Mouse (Mus musculus): ENCODE results near the gene Bicc1. TPM values are rescaled to one million over a fixed set of nuclear protein-coding genes. Genes with fewer than 3 reads are reported as not detected.
A peak's percentile ranks its signal among the peaks of the same experiment; 100 is the strongest.

Bicc1 gene
- polyA plus RNA-seq, 1 experiment from 2014 or later, result 4.9 TPM

GRCm38 (mm10) chr10:70945076-70945475, 214.4 kb downstream of the Bicc1 start:
- H3K4me2 ChIP-seq (ENCODE audit: low read length), result no peak overlapping the region
- no peaks in the 10 kb centered on the region for H3K36me3 ChIP-seq (ENCODE audit: control insufficient read depth, insufficient read depth, low read length)
- WGBS, result 68% methylated on average over 12 of the region's 12 CpGs
- H3K9ac ChIP-seq (ENCODE audit: low read depth, low read length), result no peak overlapping the region
- H3K27me3 ChIP-seq (replicated peaks; ENCODE audit: control insufficient read depth, insufficient read depth, low read length), result no peaks in the 10 kb centered on the region
- no peak for ATAC-seq
- H3K9me3 ChIP-seq (ENCODE audit: control insufficient read depth, low read length), result no peaks in the 10 kb centered on the region
- H3K4me1 ChIP-seq (ENCODE audit: control insufficient read depth, insufficient read depth, low read depth, low read length), result peaks cover 13% of the 10 kb centered on the region
- no peak overlapping the region for H3K27ac ChIP-seq (ENCODE audit: low read depth, low read length)
- no peak overlapping the region for H3K4me3 ChIP-seq (ENCODE audit: low read length)

DNA sequence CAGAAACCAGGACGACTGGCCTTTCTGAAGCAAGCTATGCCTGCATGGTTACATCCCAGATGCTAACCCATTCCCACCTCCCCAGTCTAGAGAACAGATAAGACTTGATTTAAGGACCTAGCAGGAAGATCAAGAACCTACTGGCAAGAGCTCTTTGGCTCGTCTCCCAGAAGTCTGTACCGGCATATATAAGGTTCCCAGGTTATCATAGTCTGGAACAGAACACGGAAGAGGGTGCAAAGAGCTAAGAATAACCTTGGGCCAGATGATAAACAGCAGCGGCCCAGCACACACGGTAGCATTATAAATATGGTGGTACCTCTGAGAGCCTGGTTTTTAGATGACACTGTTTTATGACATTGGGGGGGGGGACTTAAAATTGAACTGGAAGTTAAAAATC, 217.9 kb downstream of the Bicc1 start:
- H3K4me2 ChIP-seq (ENCODE audit: low read length), result no peak overlapping the region
- H3K27ac ChIP-seq (ENCODE audit: low read depth, low read length), result no peak overlapping the region
- 90% methylated on average over 6 of the region's 6 CpGs for WGBS
- no peak overlapping the region for H3K4me3 ChIP-seq (ENCODE audit: low read length)
- no peak overlapping the region for H3K9ac ChIP-seq (ENCODE audit: low read depth, low read length)
- no peak for ATAC-seq
- peaks cover 6% of the 10 kb centered on the region for H3K4me1 ChIP-seq (ENCODE audit: control insufficient read depth, insufficient read depth, low read depth, low read length)
- H3K36me3 ChIP-seq (ENCODE audit: control insufficient read depth, insufficient read depth, low read length), result no peaks in the 10 kb centered on the region
- H3K27me3 ChIP-seq (replicated peaks; ENCODE audit: control insufficient read depth, insufficient read depth, low read length), result no peaks in the 10 kb centered on the region
- H3K9me3 ChIP-seq (ENCODE audit: control insufficient read depth, low read length), result no peaks in the 10 kb centered on the region

GRCm38 (mm10) chr10:70939751-70940150, 219.7 kb downstream of the Bicc1 start:
- Histone ChIP-seq H3K4me3 (ENCODE audit: low read length) (no peak overlapping the region), H3K9me3 (ENCODE audit: control insufficient read depth, low read length) (no peaks in the 10 kb centered on the region; the same call in 1 of the 2 replicates), H3K27ac (ENCODE audit: low read depth, low read length) (peak overlapping the region; percentile 53; the same call in 1 of the 2 replicates), H3K36me3 (ENCODE audit: control insufficient read depth, insufficient read depth, low read length) (no peaks in the 10 kb centered on the region), H3K4me2 (ENCODE audit: low read length) (peak overlapping the region; percentile 27; the same call in 1 of the 2 replicates), H3K9ac (ENCODE audit: low read depth, low read length) (no peak overlapping the region), H3K4me1 (ENCODE audit: control insufficient read depth, insufficient read depth, low read depth, low read length) (peaks cover 6% of the 10 kb centered on the region), H3K27me3 (replicated peaks; ENCODE audit: control insufficient read depth, insufficient read depth, low read length) (no peaks in the 10 kb centered on the region)
- 40% methylated on average over 12 of the region's 12 CpGs for WGBS
- peak; percentile 67; the same call in 1 of the 2 replicates for ATAC-seq

GRCm38 (mm10) chr10:70937450-70937849, 222.1 kb downstream of the Bicc1 start:
- H3K9me3 ChIP-seq (ENCODE audit: control insufficient read depth, low read length), result no peaks in the 10 kb centered on the region; the same call in 1 of the 2 replicates
- no peaks in the 10 kb centered on the region; the same call in 1 of the 2 replicates for H3K36me3 ChIP-seq (ENCODE audit: control insufficient read depth, insufficient read depth, low read length)
- H3K27me3 ChIP-seq (replicated peaks; ENCODE audit: control insufficient read depth, insufficient read depth, low read length), result no peaks in the 10 kb centered on the region
- H3K27ac ChIP-seq (ENCODE audit: low read depth, low read length), result no peak overlapping the region
- peaks cover 6% of the 10 kb centered on the region for H3K4me1 ChIP-seq (ENCODE audit: control insufficient read depth, insufficient read depth, low read depth, low read length)
- H3K4me3 ChIP-seq (ENCODE audit: low read length), result no peak overlapping the region
- ATAC-seq, result no peak
- WGBS, result 91% methylated on average over 6 of the region's 6 CpGs
- H3K9ac ChIP-seq (ENCODE audit: low read depth, low read length), result no peak overlapping the region
- H3K4me2 ChIP-seq (ENCODE audit: low read length), result no peak overlapping the region

DNA sequence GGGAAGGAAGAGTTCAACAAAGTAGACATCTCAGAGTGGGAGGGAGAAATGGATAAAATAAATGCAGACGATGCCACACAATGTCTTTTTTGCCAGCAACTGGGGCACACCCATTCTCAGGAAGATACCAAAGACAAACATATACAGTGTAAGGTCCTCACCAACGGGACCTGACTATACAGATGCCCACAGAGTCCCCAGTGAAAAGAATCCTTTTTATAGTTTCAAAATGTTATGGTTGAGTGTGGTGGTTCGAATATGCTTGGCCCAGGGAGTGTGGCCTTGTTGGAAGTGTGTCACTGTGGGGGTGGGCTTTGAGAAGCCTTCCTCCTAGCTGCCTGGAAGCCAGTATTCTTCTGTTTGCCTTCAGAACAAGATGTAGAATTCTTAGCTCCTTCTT, 223.5 kb downstream of the Bicc1 start:
- Histone ChIP-seq H3K36me3 (ENCODE audit: control insufficient read depth, insufficient read depth, low read length) (no peaks in the 10 kb centered on the region; the same call in 1 of the 2 replicates), H3K4me1 (ENCODE audit: control insufficient read depth, insufficient read depth, low read depth, low read length) (peaks cover 6% of the 10 kb centered on the region), H3K4me2 (ENCODE audit: low read length) (no peak overlapping the region), H3K4me3 (ENCODE audit: low read length) (no peak overlapping the region), H3K27me3 (replicated peaks; ENCODE audit: control insufficient read depth, insufficient read depth, low read length) (no peaks in the 10 kb centered on the region), H3K9ac (ENCODE audit: low read depth, low read length) (no peak overlapping the region), H3K9me3 (ENCODE audit: control insufficient read depth, low read length) (no peaks in the 10 kb centered on the region; the same call in 1 of the 2 replicates), H3K27ac (ENCODE audit: low read depth, low read length) (no peak overlapping the region)
- ATAC-seq, result no peak
- WGBS, result 91% methylated on average over 3 of the region's 3 CpGs

DNA sequence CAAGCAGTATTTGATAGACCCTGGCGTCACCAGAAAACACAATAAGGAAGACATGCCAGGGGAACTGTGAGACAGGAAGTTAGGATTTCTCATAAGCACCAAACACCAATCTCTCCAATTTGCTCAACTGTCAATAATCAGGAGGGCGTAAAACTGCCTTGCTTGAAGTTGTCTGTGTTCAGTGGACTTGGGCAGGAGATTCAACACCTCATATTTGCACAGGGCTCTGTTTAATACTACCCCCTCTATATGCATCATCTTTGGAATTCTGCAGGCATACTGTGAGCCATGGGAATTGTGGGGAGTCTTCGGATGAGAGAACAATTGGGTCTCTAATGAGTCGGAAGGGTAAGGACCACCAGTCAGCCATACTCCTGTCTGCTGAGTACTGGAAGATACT, 233.4 kb downstream of the Bicc1 start:
- Histone ChIP-seq H3K4me3 (ENCODE audit: low read length) (no peak overlapping the region), H3K4me1 (ENCODE audit: control insufficient read depth, insufficient read depth, low read depth, low read length) (no peaks in the 10 kb centered on the region), H3K4me2 (ENCODE audit: low read length) (no peak overlapping the region), H3K9me3 (ENCODE audit: control insufficient read depth, low read length) (no peaks in the 10 kb centered on the region; the same call in 1 of the 2 replicates), H3K36me3 (ENCODE audit: control insufficient read depth, insufficient read depth, low read length) (no peaks in the 10 kb centered on the region; the same call in 1 of the 2 replicates), H3K27ac (ENCODE audit: low read depth, low read length) (no peak overlapping the region), H3K27me3 (replicated peaks; ENCODE audit: control insufficient read depth, insufficient read depth, low read length) (no peaks in the 10 kb centered on the region), H3K9ac (ENCODE audit: low read depth, low read length) (no peak overlapping the region)
- ATAC-seq, result no peak
- 85% methylated on average over 4 of the region's 4 CpGs for WGBS

- H3K27me3 ChIP-seq (replicated peaks; ENCODE audit: control insufficient read depth, insufficient read depth, low read length), result no peaks in the 10 kb centered on the region
- 76% methylated on average over 3 of the region's 3 CpGs for WGBS
- no peak overlapping the region for H3K4me2 ChIP-seq (ENCODE audit: low read length)
- H3K4me3 ChIP-seq (ENCODE audit: low read length), result no peak overlapping the region
- H3K9ac ChIP-seq (ENCODE audit: low read depth, low read length), result no peak overlapping the region
- no peaks in the 10 kb centered on the region for H3K9me3 ChIP-seq (ENCODE audit: control insufficient read depth, low read length)
- H3K36me3 ChIP-seq (ENCODE audit: control insufficient read depth, insufficient read depth, low read length), result no peaks in the 10 kb centered on the region
- no peak for ATAC-seq
- no peak overlapping the region for H3K27ac ChIP-seq (ENCODE audit: low read depth, low read length)
- H3K4me1 ChIP-seq (ENCODE audit: control insufficient read depth, insufficient read depth, low read depth, low read length), result no peaks in the 10 kb centered on the region
Measured at GRCm38 (mm10) chr10:70924348-70924747, 235.2 kb downstream of the Bicc1 start.

DNA sequence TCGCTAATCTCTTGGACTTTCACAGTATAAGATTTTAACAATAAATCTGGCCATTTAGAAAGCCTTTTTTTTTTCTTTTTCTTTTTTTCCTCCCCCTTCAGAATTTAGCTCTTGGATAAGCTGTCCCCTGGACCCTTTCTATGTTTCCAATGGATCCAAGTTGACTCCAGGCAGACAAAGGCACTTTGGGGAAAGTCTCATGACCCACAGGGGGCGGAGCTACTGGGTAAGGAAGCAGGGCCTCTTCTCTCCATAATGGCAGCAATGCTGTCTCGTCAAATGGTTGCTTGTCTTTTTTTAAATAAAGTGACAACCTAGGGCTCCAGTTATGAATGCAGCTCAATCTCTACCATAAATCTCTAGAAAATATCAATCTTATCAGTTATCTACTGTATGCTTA, 235.6 kb downstream of the Bicc1 start:
- Histone ChIP-seq H3K9ac (ENCODE audit: low read depth, low read length) (no peak overlapping the region), H3K4me1 (ENCODE audit: control insufficient read depth, insufficient read depth, low read depth, low read length) (no peaks in the 10 kb centered on the region), H3K4me2 (ENCODE audit: low read length) (no peak overlapping the region), H3K9me3 (ENCODE audit: control insufficient read depth, low read length) (no peaks in the 10 kb centered on the region), H3K36me3 (ENCODE audit: control insufficient read depth, insufficient read depth, low read length) (no peaks in the 10 kb centered on the region), H3K4me3 (ENCODE audit: low read length) (no peak overlapping the region), H3K27me3 (replicated peaks; ENCODE audit: control insufficient read depth, insufficient read depth, low read length) (no peaks in the 10 kb centered on the region), H3K27ac (ENCODE audit: low read depth, low read length) (no peak overlapping the region)
- no peak for ATAC-seq
- WGBS, result 89% methylated on average over 3 of the region's 3 CpGs

DNA sequence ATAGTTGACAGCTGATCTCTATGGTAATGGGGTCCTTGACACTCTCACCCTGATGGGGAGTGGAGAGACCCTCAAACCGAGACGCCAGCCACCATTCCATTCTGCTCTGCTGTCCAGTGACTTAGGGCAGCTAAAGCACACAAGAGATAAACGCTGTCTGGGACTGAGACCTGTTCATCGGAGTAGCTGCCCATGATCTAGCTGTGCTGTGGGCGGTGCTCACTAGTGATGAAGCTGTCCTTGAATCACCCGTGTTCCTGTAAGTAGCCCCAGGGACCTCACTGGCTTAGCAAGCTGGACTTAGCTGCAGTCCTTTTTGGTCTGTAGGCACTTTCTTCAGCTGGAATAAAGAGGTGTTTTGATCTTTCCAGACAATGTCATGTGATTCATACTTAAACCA, 238.0 kb downstream of the Bicc1 start:
- WGBS, result 95% methylated on average over 6 of the region's 6 CpGs
- no peaks in the 10 kb centered on the region for H3K4me1 ChIP-seq (ENCODE audit: control insufficient read depth, insufficient read depth, low read depth, low read length)
- no peaks in the 10 kb centered on the region for H3K36me3 ChIP-seq (ENCODE audit: control insufficient read depth, insufficient read depth, low read length)
- no peak overlapping the region for H3K27ac ChIP-seq (ENCODE audit: low read depth, low read length)
- H3K4me2 ChIP-seq (ENCODE audit: low read length), result no peak overlapping the region
- peaks cover 4% of the 10 kb centered on the region; the same call in 1 of the 2 replicates for H3K9me3 ChIP-seq (ENCODE audit: control insufficient read depth, low read length)
- no peak overlapping the region for H3K4me3 ChIP-seq (ENCODE audit: low read length)
- H3K9ac ChIP-seq (ENCODE audit: low read depth, low read length), result no peak overlapping the region
- no peak for ATAC-seq
- no peaks in the 10 kb centered on the region for H3K27me3 ChIP-seq (replicated peaks; ENCODE audit: control insufficient read depth, insufficient read depth, low read length)

GRCm38 (mm10) chr10:70919851-70920250, 239.6 kb downstream of the Bicc1 start:
- no peak overlapping the region for H3K9ac ChIP-seq (ENCODE audit: low read depth, low read length)
- 44% methylated on average over 1 of the region's 1 CpGs for WGBS
- H3K4me1 ChIP-seq (ENCODE audit: control insufficient read depth, insufficient read depth, low read depth, low read length), result no peaks in the 10 kb centered on the region
- peak; percentile 37; the same call in 1 of the 2 replicates for ATAC-seq
- no peaks in the 10 kb centered on the region for H3K36me3 ChIP-seq (ENCODE audit: control insufficient read depth, insufficient read depth, low read length)
- no peak overlapping the region for H3K4me2 ChIP-seq (ENCODE audit: low read length)
- no peak overlapping the region for H3K4me3 ChIP-seq (ENCODE audit: low read length)
- no peaks in the 10 kb centered on the region for H3K27me3 ChIP-seq (replicated peaks; ENCODE audit: control insufficient read depth, insufficient read depth, low read length)
- peaks cover 4% of the 10 kb centered on the region; the same call in 1 of the 2 replicates for H3K9me3 ChIP-seq (ENCODE audit: control insufficient read depth, low read length)
- H3K27ac ChIP-seq (ENCODE audit: low read depth, low read length), result no peak overlapping the region
